Mouse (Mus musculus) CD4-positive, CD25-positive, alpha-beta regulatory T cell, adult 2 months (primary cell): ENCODE measurements at regions not wholly inside any gene's neighbourhood (a gene's known extent, or its start where the extent isn't known, plus 50 kb on each side); places are given as distances from the start of the nearest gene placed in this dataset.

Experiments used
- DNase-seq: peaks from one replicate; pipeline ENCODE4 v3.0.0-alpha.2; 2012; ENCODE audit warnings: low read depth, low spot score

- no peak for DNase-seq
These were observed 169.7 kb upstream of the Serpine2 start for GRCm38 (mm10) chr1:80030635-80031034.

GRCm38 (mm10) chr1:80030224-80030623 is 169.2 kb upstream of the Serpine2 start:
- DNase-seq, result no peak

DNA sequence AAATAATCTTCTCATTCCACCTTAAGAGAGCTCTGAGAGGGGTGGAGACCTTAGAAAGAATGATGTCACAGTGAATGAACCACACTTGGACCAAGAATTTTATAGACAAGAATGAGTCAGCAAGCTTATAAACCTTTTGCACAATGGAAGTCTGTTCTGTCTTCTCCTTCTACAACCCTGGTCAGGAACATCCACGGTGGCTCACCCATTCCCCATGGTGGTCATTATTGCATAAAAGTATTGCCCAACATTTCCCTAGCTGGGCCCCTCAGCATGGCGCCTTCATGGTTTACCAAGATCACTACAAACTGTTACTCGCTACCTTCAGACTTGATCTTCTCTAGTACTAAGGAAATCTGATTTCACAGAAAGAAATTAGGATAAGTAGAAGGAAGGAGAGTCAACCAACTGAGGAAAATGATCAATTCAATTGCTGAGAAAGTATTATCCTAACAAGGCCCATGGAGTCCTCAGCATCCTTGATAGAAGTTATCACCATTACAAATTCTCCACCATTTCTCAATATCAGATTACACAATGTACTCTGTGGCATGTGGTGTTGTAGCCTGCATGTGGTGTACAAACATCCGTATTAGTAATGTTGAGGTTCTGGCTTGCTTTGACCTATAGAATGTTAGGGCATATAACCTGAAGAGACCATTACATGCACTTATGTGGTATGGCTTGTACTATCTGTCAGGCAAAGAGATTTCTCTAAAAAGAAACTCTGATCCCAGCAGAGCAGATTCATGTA is 165.1 kb upstream of the Serpine2 start:
- DNase-seq, result no peak

GRCm38 (mm10) chr1:80023518-80024095 is 162.6 kb upstream of the Serpine2 start:
- no peak for DNase-seq

GRCm38 (mm10) chr1:80021866-80022265 is 160.9 kb upstream of the Serpine2 start:
- no peak for DNase-seq

- DNase-seq, result peak; percentile 8
These were observed 157.5 kb upstream of the Serpine2 start for GRCm38 (mm10) chr1:80018391-80019065.

GRCm38 (mm10) chr1:80015474-80015873 is 154.5 kb upstream of the Serpine2 start:
- peak; percentile 32 for DNase-seq

GRCm38 (mm10) chr1:80014586-80014985 is 153.6 kb upstream of the Serpine2 start:
- DNase-seq, result no peak

DNA sequence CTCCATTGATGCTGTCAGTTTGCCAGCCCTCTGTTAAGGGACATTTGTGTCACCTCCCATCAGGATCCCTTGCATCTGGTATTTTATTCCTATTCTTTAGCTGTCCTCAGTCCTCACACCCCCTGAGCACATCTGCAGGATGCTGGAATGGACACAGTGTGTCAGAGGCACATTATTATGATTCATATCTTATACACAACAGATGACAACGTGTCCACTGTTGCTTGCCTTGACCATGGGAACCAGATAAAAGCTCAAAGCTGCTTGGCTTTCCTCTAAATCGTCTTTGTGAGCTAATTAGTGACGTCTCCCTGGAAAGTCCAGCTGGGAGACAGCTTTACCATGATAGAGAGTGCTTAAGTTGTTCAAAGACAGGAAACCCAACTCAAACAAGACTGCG is 149.7 kb upstream of the Serpine2 start:
- DNase-seq, result no peak

DNA sequence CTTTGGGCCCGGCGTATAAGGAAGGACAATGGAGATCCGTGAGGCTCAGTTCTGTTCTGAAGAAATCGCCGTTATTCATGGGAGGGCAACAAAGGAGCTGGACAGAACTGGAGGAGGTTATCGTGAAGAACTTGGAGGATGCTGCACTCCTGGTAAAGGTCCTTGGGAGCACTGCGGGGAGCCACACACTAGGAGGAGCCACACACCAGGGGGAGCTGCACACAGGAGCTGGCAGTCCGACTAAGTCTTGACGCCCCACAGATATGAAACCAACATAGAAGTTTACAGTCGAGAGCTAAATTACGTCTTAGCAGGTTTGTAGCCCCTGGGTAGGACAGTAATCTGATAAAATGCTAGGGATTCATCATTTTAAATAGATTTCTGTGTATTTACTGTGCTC is 138.1 kb upstream of the Serpine2 start:
- peak; percentile 40 for DNase-seq

- DNase-seq, result no peak
These were observed 136.9 kb upstream of the Serpine2 start for GRCm38 (mm10) chr1:79997911-79998310.

DNA sequence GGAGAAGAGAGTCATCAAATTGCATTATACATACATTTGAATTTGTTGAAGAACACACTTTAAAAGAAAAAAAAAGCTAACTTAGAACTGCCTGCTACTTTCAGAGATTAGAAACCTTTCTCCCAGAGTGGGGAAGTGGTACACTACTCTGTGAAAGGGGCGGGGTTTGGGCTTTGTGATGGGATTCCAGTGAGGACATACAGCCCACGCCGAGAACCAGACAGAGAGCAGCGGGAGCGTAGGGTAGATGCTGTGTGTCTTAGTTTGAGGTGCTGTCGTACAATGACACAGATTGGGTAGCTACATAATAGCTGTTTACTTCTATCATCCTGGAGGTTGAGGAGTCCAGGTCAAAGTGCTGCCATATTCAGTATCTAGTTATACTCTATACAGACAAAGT is 136.5 kb upstream of the Serpine2 start:
- no peak for DNase-seq

- DNase-seq, result no peak
These were observed 123.7 kb upstream of the Serpine2 start for GRCm38 (mm10) chr1:79984721-79985120.

- no peak for DNase-seq
These were observed 121.8 kb upstream of the Serpine2 start for GRCm38 (mm10) chr1:79982678-79983280.

DNA sequence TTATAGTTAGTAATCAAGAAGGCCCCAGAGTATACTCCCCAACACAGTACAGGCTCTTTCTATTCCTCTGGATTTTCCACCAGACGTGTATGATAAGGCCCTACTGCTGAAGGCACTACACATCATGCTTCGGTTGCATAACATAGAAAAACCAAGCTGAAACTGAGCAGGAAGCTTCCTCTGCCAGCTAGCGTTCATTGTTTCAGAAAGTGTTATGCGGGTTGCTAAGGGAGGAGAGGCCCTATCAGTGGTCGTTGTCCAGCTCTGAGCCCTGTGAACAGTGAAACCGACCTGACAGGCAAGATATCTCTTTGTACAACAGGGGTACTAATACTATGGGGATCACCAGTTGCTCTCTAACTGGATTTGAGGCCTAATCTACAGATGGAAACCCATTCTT is 118.9 kb upstream of the Serpine2 start:
- DNase-seq, result no peak

DNA sequence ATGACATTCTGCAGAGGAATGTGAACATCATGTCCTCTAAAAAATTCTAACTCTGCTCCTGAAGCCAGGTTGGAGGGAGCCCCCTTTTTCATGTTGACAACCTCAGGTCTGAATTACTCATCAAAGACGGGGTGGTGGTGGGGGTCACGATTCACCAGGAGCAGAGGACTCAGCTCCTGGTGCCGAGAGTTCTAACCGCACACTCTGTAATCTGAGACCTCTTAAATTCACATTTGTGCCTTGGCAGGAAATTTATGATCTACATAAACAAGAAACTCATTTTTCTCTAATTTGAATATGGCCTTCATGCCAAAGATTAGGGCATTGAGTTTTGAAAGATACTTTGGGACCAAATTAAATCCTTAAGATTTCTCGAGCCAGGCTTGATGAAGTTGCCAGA is 117.2 kb upstream of the Serpine2 start:
- DNase-seq, result no peak

GRCm38 (mm10) chr1:79956121-79956520 is 95.1 kb upstream of the Serpine2 start:
- DNase-seq, result no peak

DNA sequence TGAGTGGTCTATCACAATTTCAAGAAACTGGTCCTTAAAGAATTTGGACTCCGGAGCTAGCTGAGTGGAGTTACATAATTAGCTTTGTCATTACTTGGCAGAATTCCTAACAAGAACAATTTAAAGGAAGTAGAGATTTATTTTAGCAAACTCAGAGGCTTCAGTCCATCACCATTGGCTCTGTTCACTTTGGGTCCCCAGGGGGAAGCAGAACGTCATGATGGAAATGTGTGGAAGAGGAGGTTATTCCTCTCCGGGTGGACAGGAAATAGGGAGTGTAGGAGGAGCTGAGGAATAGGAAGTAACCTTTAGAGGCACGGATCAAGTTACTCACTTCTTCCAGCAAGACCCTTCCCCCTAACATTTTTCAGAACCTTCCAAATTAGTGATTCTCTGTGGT is 83.3 kb upstream of the Serpine2 start:
- DNase-seq, result no peak

DNA sequence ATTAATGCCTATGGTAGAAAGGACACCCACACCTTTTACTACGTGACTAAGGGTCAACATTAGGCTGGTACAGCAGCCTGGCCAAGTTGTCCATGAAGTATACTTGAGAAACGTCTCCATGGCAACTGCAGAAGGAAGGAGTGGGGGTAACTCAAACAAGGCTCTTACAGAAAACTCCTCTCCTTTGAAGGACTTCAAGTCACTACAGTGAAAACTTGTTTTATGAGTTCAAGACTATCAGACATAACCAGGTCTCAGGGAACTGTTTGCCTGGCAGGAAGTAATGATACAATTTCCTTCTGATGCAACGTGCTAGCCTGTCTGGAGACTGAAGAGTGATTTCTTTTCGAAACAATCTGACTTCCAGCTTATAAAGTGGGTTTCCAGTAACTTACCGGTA is 71.5 kb upstream of the Serpine2 start:
- no peak for DNase-seq

DNA sequence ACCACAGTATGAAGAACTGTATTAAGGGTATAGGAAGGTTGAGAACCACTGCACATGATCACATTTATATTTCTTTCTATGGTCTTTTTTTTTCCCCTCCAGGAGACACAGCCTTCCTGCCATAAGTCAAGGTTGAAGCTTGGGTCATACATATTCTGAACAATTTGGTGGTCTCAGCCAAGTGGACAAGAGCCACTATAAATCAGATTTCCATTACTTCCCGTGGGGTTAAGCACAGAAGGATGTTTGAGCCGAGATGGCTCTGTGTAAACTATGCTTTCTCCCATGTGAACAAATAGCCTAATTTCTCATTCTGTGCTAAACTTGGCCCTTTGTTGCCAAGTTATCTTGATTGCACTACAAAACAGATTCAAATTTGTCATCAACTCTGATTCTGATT is 66.8 kb upstream of the Serpine2 start:
- no peak for DNase-seq

DNA sequence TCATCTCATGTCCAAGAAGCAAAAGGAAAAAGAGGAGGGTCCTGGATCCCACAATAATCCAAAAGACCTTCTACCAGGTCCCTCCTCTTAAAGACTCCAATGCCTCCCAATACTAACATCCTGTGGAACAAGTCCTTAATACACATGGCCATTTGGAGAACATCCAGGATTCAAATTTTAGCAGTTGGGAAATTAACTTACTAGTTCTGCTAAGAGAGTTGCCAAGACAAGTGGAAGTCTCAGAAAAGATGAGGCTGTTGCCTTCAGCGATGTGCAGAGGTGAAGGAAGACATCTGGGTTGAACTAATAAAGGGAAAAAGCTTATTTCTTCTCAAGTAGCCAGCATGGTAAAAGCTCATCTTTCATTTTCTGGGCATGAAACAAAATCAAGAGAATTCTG is 64.8 kb upstream of the Serpine2 start:
- no peak for DNase-seq

- no peak for DNase-seq
These were observed 60.9 kb upstream of the Serpine2 start for GRCm38 (mm10) chr1:79921890-79922289.

DNA sequence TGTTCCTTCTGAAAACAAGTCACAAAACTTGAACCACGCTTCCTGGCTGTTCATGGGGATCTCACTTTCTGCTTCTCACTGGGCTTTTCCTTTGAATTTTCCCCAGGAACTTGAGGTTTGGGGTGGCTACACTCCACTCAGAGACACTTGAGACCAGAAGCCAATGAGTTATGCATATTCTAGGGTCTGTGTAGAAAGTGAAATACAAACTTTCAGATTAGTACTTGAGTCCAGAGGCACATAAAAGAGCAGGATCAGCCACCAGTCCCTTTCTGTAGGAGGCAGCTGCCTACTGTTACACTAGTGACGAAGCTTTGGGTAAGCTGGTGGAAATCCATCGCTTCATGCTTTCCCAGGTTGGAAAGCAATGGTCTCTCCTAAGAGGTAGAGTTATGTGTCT is 60.4 kb upstream of the Serpine2 start:
- DNase-seq, result no peak
